Mouse (Mus musculus): ENCODE results near the gene Ofcc1.

Ofcc1 gene

DNA sequence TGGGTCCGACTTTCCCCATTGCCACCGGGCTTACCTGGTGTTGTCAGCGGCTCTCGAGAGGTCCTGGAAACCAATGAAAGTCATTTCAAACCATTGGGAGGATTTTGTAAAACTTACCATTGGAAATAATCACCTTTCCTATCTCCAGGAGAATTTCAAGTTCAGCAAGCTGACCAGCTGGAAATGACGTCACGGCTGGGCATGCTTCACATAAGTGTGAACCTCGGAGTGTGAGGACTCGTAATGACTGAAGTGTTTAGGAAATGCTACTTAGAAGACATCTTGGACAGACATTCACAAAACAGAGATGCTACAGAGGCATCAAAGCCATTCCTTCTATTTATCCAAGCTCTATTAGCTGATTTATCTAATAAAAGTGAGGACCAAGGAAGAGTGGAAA, 361.0 kb downstream of the Ofcc1 start:
- DNase-seq (ENCODE audit: low read depth, low spot score) = no peak

DNA sequence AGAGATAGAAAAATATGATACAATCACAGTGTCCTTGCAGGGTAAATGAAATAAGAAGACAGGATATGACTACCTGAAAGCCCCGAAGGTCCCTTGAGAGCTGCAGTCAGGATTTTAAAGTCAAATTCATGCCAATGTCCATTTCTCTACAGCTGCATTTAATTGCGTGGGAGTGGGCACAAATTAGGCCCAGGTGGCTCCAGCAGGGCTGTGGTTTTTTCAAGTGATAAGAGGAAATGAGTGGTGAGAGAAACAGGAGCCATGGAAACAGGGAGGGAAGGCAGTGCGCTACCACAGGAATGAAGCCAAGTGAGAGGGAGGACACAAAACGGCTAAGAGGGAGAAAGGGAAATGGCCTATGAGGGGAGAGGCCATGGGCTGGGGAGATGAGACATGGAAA, 363.3 kb downstream of the Ofcc1 start:
- no peak for DNase-seq (ENCODE audit: low read depth, low spot score)

DNA sequence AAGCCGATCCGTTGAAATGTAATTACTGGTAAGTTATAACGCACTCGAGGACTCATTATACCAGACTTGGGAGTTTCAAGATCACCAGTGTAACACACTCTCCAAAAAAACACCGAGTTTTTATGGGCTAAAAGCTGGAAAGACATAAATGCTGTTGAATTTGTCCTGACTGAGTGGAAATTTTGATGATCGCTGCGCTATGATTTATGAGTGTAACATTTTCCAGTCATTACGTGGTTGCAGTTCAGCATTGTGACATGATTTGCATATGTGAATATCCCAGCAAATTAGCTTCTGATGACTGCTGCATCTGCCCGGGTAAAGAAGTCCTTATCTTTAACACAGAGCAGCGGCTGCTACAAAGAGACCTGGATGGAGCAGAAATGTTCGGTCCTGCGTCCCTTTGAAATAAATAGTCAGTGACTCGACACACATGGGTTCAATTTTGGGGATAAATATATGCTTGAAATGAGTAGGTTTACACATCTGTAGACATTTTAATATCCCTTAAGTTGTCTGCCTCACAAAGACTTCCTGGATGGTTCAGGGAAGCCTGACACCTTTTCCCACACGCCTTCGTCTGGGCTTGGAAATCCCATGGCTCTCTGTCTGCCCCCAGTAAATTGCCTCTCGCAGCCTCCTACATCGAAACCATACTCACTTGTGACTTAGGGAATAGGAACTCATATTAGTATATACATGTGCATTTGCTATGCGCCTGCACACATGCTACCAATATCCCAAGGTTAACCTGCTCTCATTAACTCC, 381.8 kb downstream of the Ofcc1 start:
- no peak for DNase-seq (ENCODE audit: low read depth, low spot score)

DNA sequence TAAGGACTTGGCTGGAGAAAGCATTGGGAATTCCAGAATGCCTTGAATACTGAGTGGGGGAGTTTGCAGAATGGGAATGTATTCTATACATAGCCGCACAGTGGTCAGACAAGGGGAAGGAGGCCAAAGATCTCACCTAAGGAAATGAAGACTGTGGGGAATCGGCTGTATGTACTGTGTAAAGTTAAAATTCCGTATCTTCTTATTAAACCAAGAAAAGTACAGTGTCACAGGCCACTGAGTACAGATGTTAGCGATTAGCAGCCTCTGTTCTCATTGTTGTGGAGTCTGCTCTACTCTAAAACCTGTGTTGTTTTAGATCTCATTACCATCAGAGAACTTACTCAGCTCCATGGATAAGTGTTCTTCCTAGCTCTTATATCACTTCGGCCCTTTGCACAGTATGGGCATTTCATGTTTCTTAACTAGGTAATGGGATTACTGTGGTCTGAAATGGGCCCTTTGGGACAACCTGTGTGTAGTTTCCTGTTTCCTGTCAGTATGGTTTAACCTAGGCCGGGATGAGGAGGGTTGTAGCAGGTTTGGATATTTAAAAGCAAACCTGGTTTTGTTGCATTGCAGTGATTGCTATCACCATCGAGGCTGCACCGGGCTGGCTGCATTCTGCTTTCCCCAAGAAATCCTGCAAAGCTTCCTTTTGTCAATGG, 392.8 kb downstream of the Ofcc1 start:
- no peak for DNase-seq (ENCODE audit: low read depth, low spot score)

DNA sequence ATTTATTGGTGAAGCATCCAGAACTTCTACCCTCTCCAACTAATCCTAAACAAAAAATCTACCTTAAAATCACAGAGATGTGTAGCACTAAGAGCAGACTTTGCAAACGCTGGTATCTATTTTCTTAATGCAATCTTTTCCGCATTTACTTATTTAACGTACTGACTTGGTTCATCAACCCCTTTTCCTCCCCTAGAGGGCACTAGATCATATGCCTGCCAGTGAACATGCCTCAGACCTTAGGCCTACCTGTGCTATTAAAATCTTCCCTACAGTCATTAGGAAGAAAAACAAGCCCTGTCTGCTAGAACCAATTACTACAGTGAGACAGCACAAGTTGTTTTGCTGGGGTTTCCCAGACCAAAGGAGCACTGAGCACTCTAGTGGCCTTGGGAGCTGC, 404.0 kb downstream of the Ofcc1 start:
- no peak for DNase-seq (ENCODE audit: low read depth, low spot score)

DNA sequence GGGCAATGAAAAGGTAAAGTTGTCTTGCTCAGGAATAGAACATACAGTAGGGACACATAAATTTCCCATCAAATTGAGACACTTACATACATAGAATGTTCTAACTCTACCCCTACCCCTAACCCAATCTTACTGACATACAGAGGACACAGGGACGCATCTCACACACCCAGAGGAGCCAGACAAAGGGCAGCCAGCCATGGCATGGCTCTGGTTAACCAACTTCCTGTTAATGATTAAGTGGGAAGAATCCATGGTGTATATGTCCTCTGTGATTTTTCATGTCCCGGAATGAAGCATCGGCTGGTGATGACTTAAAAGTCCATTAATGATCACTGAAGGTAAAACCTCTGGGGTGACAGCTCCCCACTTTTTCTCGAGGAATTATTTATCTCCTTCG, 405.2 kb downstream of the Ofcc1 start:
- DNase-seq (ENCODE audit: low read depth, low spot score) = no peak

Data from c-Kit-negative CD71-positive TER-119-positive erythroid progenitor cells, embryonic 14.5 days (primary cell).